Mouse (Mus musculus): Measurements from ENCODE around the gene Usp6nl. TPM values are rescaled to one million over a fixed set of nuclear protein-coding genes. Genes with fewer than 3 reads are reported as not detected.

Gene Usp6nl
- polyA plus RNA-seq, 1 experiment from 2014 or later: 25.3 TPM

DNA sequence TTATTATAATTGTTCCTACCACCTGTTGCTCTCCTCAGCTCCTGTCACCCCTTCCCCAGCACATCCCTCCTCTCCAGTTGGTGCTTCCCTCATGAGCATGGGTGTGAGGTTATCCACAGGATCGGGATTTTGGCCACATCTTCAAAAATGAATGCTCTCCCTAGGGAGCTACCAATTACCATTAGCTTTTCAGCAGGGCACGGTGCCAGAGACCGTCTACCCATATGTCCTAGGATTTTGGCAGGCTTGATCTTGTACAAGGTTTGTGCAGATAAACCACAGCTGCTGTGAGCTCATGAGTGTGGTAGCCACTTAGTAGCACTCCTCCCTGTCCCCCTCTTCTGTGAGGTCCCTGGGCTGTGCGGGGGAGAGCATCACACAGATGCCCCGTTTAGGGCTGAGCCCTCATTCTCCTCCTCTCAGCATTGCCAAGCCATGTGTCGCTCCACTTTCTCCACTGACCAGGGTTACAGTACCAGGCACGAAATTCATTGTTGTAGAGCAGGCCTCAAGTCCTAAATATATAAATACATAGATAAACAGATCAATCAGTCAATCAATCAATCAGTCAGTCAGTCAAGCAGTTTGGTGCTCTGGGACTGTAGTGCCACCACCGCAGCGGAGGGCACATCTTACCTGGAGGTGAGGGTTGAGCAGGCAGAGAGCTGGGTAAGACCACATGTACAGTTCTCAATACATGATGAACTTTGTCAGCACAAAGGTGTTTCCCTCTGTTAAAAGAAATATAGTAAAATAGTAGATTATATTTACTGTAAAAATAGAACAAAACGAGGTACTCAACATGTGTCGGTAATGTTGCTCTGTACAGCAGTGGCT is 27.0 kb downstream of the Usp6nl start:
- CTCF ChIA-PET: interaction anchor here (0.9 kb wide), 1 partner anchor 14 kb away, joined by 3 read pairs; no protein-coding TSS in a partner anchor
- POLR2A ChIA-PET: interaction anchor here (0.7 to 1.3 kb wide), 2 partner anchors 10 to 130 kb away, joined by 3 to 5 read pairs; no protein-coding TSS in a partner anchor
- ATAC-seq (no peak), DNase-seq (ENCODE audit: low read depth, low spot score) (no peak)
- H3K27me3 ChIP-seq: no peaks in the 10 kb centered on the region
- in situ Hi-C loops (cut with MboI; ENCODE audit: low pct_unique_long_range_greater_than_20kb): no loop called here
- no peak for TF ChIP-seq CTCF (IDR thresholded peaks at IDR 0.05)

DNA sequence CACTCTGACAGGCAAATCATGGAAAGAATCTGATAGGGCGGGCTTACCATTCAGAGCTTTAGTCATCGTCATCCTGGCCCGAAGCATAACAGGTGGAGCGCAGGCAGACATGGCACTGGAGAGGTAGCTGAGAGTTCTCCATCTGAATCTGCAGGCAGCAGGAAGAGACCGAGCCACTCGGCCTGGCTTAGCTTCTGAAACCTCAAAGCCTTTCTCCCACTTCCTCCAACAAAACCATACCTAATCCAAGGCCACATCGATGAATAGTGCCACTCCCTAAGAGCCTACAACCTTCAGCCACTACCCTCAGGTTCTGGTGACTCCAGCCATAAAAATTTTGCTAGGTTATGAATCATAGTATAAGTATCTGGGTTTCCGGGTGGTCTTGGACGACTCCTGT is 27.7 kb downstream of the Usp6nl start:
- DNase-seq (ENCODE audit: low read depth, low spot score) (no peak), ATAC-seq (no peak)
- TF ChIP-seq CTCF (IDR thresholded peaks at IDR 0.05): no peak
- ChIA-PET POLR2A (no interaction called here), CTCF (no interaction called here)
- no peaks in the 10 kb centered on the region for H3K27me3 ChIP-seq
- in situ Hi-C loops (cut with MboI; ENCODE audit: low pct_unique_long_range_greater_than_20kb): no loop called here

DNA sequence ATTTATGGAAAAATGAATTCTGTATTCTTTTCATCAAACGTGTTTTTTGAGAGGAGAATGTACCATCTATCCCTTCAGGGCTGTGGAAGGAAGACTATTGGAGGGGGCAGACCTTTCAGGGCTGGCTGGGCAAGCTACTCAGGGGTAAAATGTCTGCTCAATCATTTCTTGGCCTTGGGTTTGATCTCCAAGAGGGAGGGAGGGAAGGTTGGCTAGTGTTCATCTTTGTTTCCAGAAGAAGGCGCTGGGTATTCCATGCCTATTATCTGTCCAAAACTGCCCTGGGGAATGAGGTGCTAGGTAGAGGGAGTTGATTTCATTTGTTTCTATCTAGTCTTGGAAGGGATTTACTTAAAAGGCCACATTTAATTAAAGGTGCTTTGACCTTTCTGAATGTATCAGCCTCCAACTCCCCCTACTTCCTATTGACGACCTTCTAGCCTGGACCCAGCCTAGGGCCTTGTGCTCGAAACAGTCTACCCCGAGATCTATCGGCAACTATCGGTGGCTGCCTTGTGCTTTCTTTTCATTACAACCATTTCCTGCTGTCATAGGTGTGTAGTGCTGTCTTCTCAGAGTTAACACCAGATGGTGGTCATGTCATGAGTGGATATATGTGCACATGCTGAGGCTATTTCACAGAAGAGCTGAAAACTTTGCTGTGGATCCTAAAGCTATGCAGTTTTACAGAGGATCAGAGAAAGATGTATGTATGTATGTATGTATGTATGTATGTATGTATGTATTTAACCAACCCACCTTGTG is 28.6 kb downstream of the Usp6nl start:
- POLR2A ChIA-PET: no interaction called here
- in situ Hi-C loops (cut with MboI; ENCODE audit: low pct_unique_long_range_greater_than_20kb): no loop called here
- no peak for ATAC-seq

DNA sequence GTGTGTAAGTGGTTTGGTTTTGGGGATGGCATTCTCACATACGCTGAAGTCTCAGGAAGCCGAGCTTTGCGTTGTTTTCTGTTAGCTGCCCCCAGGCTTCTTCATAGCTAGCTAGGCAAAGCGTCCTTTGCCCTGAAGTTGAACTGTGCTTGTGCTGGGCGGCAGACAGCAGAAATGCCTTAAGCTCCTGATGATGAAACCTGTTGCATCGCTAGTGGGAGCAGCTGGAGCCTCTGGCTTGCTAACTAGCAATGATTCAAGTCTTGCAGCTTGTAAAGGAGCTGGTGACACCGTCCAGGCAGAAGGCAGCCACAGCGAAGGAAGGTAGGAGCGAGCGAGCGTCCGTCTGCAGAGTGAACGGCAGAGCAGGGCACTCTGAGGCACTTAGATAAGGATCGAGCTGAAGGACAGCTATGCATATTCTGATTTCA is 30.1 kb downstream of the Usp6nl start:
- CTCF ChIA-PET: interaction anchor here (1.2 to 1.3 kb wide), 2 partner anchors 11 to 132 kb away, joined by 3 to 4 read pairs; no protein-coding TSS in a partner anchor
- POLR2A ChIA-PET: no interaction called here
- in situ Hi-C loops (cut with MboI; ENCODE audit: low pct_unique_long_range_greater_than_20kb): no loop called here
- no peak for TF ChIP-seq CTCF (IDR thresholded peaks at IDR 0.05)
- no peak for DNase-seq (ENCODE audit: low read depth, low spot score)
- no peaks in the 10 kb centered on the region for H3K27me3 ChIP-seq
- peak; percentile 69 for ATAC-seq

More for the DNA sequence above, 28.6 kb downstream of the Usp6nl start:
- H3K27me3 ChIP-seq: no peaks in the 10 kb centered on the region
- CTCF ChIA-PET: interaction anchor here (0.8 to 1.2 kb wide), 3 partner anchors 9 to 68 kb away, joined by 3 read pairs; no protein-coding TSS in a partner anchor
- DNase-seq (ENCODE audit: low read depth, low spot score): no peak
- TF ChIP-seq CTCF (IDR thresholded peaks at IDR 0.05): no peak

DNA sequence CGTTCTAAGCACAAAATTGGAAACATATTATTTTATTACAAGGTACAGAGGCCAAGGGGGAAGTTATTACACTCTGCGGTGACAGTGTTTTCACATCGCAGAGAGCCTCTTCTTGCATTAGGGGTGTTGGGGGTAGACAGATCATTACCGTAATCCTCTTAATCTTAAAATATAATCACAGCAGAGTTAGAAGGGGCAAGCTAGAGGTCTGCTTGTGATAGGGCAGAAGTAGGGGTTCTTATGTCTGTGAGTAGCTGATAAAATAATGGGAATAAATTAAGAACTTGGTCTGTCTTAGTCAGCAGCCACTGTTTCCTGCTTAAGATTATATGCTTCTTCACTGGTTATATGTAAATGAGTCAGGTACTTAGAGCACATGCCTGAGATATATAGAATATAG is 30.6 kb downstream of the Usp6nl start:
- DNase-seq (ENCODE audit: low read depth, low spot score) (no peak), ATAC-seq (no peak)
- POLR2A ChIA-PET: no interaction called here
- in situ Hi-C loops (cut with MboI; ENCODE audit: low pct_unique_long_range_greater_than_20kb): no loop called here
- H3K27me3 ChIP-seq: no peaks in the 10 kb centered on the region
- CTCF ChIA-PET: interaction anchor here (1.2 to 1.3 kb wide), 2 partner anchors 12 to 133 kb away, joined by 3 to 4 read pairs; no protein-coding TSS in a partner anchor
- TF ChIP-seq CTCF (IDR thresholded peaks at IDR 0.05): no peak

DNA sequence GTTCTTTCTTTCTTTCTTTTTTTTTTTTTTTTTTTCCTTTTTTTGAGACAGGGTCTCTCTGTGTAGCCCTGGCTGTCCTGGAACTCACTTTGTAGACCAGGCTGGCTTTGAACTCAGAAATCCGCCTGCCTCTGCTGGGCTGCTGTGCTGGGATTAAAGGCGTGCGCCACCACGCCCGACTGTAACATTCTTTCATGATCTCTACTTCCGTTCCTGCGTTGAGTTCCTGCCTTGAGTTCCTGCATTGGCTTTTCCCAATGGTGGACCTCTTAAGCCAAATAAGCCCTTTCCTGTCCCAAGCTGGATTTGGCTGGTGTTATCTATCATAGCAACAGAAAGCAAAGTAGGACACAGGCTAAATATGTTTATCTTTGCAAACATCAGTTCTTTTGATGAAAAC is 34.8 kb downstream of the Usp6nl start:
- in situ Hi-C loops (cut with MboI; ENCODE audit: low pct_unique_long_range_greater_than_20kb): no loop called here
- ChIA-PET POLR2A (no interaction called here), CTCF (no interaction called here)
- no peaks in the 10 kb centered on the region for H3K27me3 ChIP-seq
- DNase-seq (ENCODE audit: low read depth, low spot score) (no peak), ATAC-seq (no peak)
- TF ChIP-seq CTCF (IDR thresholded peaks at IDR 0.05): no peak

DNA sequence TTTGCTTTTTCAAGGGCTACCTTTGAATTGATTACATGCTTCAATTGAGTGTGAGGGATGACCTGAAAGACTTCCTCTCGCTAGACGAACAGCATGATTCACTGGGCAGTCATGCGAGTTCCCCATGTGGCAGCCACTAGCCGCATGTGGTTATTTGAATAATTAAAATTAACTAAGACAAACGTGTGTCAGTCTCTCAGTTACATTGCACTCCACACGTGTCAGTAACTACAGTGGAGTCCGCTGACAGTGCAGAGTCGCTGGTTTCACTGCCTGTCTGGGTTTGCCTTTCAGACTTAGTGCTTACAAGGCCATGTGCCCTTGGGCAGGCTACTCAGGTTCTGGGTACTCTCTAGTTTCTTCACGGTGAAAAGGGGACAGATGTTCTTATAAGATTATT is 37.2 kb downstream of the Usp6nl start:
- peak; percentile 59 for DNase-seq (ENCODE audit: low read depth, low spot score)
- POLR2A ChIA-PET: no interaction called here
- peak; percentile 91 for ATAC-seq

DNA sequence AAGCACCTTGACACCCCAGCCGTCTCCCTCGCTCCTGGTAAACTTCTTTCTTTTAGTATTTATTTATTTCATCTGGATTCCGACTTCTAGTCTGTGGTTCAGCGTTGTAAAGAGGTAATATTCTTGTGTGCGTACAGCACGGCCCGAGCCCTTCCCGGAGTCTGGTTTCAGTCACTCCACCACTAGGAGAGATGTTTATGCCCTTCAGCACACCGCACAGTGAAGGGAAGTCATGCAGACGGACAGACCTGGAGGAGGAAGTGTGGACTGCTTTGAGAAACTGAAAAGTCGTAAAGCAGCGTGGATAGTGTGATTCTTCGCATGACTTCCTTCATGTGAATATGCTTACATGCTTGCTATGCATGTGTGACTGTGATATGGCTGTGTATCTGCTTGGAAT is 40.7 kb downstream of the Usp6nl start:
- no peaks in the 10 kb centered on the region for H3K27me3 ChIP-seq
- no peak for ATAC-seq
- DNase-seq (ENCODE audit: low read depth, low spot score): no peak
- POLR2A ChIA-PET: no interaction called here
- in situ Hi-C loops (cut with MboI; ENCODE audit: low pct_unique_long_range_greater_than_20kb): no loop called here
- no peak for TF ChIP-seq CTCF (IDR thresholded peaks at IDR 0.05)
- CTCF ChIA-PET: interaction anchor here (1.7 kb wide), 1 partner anchor 8 kb away, joined by 5 read pairs; no protein-coding TSS in a partner anchor

More for the DNA sequence above, 37.2 kb downstream of the Usp6nl start:
- in situ Hi-C loops (cut with MboI; ENCODE audit: low pct_unique_long_range_greater_than_20kb): no loop called here
- H3K27me3 ChIP-seq: no peaks in the 10 kb centered on the region
- no peak for TF ChIP-seq CTCF (IDR thresholded peaks at IDR 0.05)
- CTCF ChIA-PET: no interaction called here

DNA sequence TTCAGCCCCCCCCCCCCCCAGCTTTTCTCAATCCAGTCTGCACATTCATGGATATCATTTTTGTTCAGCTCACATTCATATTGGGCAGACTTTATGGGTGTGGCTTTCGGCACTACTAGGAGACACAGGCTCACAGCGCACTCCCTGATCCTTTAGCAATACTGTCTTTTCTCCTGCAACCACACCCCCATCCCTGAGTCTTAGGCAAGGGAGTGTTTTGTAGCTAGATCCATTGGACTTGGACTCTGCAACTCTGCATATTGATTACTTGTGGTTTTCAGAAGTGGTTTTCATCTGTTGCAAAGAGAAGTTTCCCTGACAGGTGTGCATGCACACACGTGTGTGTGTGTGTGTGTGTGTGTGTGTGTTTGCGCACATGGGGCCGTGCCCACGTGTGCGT is 41.5 kb downstream of the Usp6nl start:
- ATAC-seq (no peak), DNase-seq (ENCODE audit: low read depth, low spot score) (no peak)
- in situ Hi-C loops (cut with MboI; ENCODE audit: low pct_unique_long_range_greater_than_20kb): no loop called here
- CTCF ChIA-PET: no interaction called here
- POLR2A ChIA-PET: no interaction called here
- no peak for TF ChIP-seq CTCF (IDR thresholded peaks at IDR 0.05)
- H3K27me3 ChIP-seq: no peaks in the 10 kb centered on the region

DNA sequence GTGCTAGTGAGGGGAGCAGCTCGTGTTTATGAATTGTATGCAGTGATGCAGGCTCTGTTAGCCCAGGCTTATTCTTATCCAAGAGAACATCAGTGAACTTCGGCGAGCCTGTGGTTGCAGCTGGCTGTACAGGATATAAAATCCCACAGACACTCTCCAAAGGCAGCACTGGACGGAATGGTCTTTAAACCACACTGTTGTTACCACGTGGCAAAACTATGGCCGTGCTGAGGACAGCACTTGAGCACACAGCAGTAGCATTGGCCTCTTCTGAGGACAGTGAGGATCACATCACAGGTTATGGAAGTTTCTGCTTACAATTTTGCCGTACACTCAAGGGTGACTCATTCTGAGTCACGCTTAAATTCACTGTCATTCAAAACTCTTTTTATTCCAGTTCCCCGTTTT is 44.1 kb downstream of the Usp6nl start:
- no peak for TF ChIP-seq CTCF (IDR thresholded peaks at IDR 0.05)
- ATAC-seq (peak; percentile 80), DNase-seq (ENCODE audit: low read depth, low spot score) (no peak)
- ChIA-PET POLR2A (no interaction called here), CTCF (interaction anchor here (0.6 to 2.1 kb wide), 2 partner anchors 11 to 1849 kb away, joined by 3 to 6 read pairs; no protein-coding TSS in a partner anchor)
- no peaks in the 10 kb centered on the region for H3K27me3 ChIP-seq
- in situ Hi-C loops (cut with MboI; ENCODE audit: low pct_unique_long_range_greater_than_20kb): no loop called here

DNA sequence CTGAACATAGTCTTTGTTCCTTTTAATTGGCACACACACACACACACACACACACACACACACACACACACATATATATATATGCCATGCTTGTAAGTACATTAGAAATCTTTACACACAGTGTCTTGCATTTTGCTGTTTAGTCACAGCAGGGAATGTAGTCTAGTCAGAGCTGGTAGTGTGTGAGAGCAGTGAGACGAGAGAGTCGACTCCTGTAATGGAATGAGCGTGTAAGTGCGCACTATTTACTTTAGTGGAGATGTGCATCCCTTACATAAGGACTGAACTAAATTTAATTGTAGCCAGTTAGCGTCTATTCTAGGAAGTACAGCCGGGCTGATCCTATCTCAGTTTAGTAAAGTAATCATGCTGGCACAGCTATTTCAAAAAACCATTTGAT is 44.5 kb downstream of the Usp6nl start:
- ChIA-PET POLR2A (no interaction called here), CTCF (interaction anchor here (2.1 kb wide), 1 partner anchor 10 kb away, joined by 6 read pairs; no protein-coding TSS in a partner anchor)
- ATAC-seq (no peak), DNase-seq (ENCODE audit: low read depth, low spot score) (no peak)
- in situ Hi-C loops (cut with MboI; ENCODE audit: low pct_unique_long_range_greater_than_20kb): no loop called here
- TF ChIP-seq CTCF (IDR thresholded peaks at IDR 0.05): no peak
- no peaks in the 10 kb centered on the region for H3K27me3 ChIP-seq

All from Patski (cell line).